Mouse (Mus musculus) urinary bladder, postnatal 36 days (tissue): ENCODE measurements around the gene Rpl10l.

ENCODE experiments used
- DNase-seq, 2 experiments: peaks; one replicate each; pipeline ENCODE4 v3.0.0; 2022; ENCODE audit warnings: low spot score in 2 of 2, mixed read lengths in 1 of 2

Gene Rpl10l

DNA sequence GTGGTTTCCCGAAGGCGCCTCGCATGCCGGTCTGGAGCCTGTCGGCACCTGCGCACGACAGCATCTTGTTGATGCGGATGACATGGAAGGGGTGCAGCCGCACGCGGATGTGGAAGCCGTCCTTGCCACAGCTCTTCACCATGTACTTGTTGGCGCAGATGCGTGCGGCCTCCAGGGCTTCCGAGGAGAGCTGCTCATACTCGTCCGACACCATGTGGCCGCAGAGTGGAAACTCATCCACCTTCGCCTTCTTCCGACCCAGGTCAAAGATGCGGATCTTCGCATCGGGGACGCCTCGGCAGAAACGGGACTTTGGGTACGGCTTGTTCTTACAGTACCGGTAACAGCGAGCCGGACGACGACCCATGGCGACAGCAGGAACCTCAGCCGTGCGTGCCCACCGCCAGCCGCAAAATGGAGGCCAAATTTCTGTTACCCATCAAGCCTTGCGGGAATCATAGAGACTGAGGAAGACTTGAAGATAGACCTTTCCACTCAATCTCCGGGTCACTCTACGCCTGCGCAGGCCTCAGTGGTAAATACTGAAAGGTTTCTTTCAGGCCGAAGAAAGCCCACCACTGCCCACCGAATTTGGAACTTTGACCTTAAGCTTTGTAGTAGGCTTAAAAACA lies at the start of gene Rpl10l:
Gene Rpl10l (minus strand): TSS at position 411 of the 632 bp plus-strand sequence.
- DNase-seq: no peak

DNA sequence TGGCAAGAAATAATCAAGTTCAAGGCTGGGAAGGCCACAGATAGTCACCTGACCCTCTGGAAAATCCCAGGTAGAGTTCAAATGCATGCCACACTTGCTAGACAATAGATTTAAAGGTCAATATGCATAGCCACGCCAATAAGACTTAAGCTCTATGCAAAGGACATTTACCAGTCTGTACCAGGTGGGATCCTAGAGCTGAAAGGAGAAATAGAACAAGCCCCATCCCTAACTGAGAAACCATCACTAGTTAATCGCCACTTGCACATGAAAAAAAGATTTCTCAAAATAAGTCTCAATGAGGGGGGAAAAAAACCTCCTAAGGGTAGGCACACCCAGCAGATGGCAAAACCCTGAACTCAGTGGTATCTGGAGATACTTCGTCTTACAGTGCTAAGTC lies 8.3 kb downstream of the Rpl10l start:
- DNase-seq: no peak

DNA sequence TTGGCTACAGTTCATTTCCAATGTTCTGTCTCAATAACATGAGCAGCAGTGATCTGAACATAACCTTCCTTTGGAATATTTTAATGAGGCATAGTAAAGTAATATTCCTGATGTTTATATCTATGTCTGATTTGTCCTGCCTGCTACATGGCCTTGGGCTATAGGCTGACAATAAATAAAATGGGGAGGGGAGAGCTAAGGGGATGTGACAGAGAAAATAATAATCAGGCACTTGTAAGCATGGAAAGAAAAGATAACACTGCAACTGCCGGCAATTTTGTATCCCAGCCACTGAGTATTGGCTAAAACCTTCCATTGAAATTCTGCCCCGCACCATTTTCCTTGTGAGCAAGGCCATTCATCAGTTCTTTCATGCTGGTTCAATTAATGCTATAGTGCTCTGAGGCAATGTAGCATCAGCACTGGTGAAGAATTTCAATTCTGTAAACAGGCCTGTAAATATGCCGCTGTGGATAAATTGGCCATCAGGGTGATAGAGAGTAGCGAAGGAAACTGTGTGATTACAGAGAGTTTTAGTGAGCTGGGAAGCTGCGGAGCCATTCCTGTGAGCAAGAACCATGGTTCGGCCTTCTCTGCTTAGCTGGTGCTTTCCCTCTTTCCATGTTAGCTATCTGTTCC lies 38.6 kb downstream of the Rpl10l start:
- DNase-seq: no peak

DNA sequence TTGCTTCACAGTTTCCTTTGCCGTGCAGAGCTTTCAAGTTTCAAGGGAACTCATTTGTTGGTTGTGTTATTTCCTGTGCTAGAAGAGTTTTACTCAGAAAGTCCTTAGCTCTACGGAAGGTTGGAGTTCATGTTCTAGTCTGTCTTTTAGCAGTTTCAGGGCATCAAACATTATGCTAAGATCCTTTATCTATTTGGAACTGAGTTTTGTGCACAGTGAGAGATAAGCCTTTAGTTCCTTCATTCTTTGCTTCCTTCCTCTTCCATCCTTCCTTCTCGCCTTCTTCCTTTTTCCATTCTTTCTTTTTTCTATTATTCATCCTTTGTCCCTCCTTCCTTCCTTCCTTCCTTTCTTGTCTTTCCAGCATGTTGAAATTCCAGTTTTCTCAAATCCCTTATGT lies 50.0 kb downstream of the Rpl10l start:
- DNase-seq: no peak
